25 mouse cellular contexts compared by ENCODE assay signal in genomic region chr6:72918510-72919033, GRCm38 (mm10).
"Had no signal": no experiment of that assay in that cellular context is flagged by ENCODE, and none has a peak within 500 bp of the region (broad histone marks: within the 10 kb centered on the region; RNA-seq: fewer than 3 reads in every experiment).

No protein-coding gene starts in this region.

- H3K4me1 ChIP-seq: heart, embryonic 13.5 days; heart, embryonic 15.5 days; hindbrain, embryonic 10.5 days; hindbrain, embryonic 12.5 days; intestine, embryonic 15.5 days; limb, embryonic 13.5 days; limb, embryonic 15.5 days; liver, embryonic 13.5 days; liver, embryonic 15.5 days had no signal

- H3K4me3 ChIP-seq: heart, adult 2 months; heart, embryonic 13.5 days; heart, embryonic 15.5 days; hindbrain, embryonic 10.5 days; hindbrain, embryonic 12.5 days; intestine, embryonic 15.5 days; layer of hippocampus, adult 2 months; limb, embryonic 13.5 days; limb, embryonic 15.5 days; liver, embryonic 13.5 days; liver, embryonic 15.5 days had no signal

- H3K9me3 ChIP-seq: heart, embryonic 13.5 days; heart, embryonic 15.5 days; hindbrain, embryonic 10.5 days; hindbrain, embryonic 12.5 days; intestine, embryonic 15.5 days; limb, embryonic 13.5 days; limb, embryonic 15.5 days; liver, embryonic 13.5 days; liver, embryonic 15.5 days had no signal

- H3K36me3 ChIP-seq: heart, embryonic 13.5 days; heart, embryonic 15.5 days; hindbrain, embryonic 10.5 days; hindbrain, embryonic 12.5 days; intestine, embryonic 15.5 days; limb, embryonic 13.5 days; limb, embryonic 15.5 days; liver, embryonic 13.5 days; liver, embryonic 15.5 days had no signal

- DNase-seq: gastrocnemius, postnatal 14 days; gastrocnemius, postnatal 36 days; heart, adult 2 months; heart, postnatal 4 days; kidney, adult 18-20 months; kidney, adult 8-10 months; kidney, postnatal 10 days; kidney, postnatal 25 days; kidney, postnatal 4 days; layer of hippocampus, postnatal 36 days; left cerebral cortex, postnatal 4 days; liver, embryonic 13.5 days; liver, postnatal 0 days had no signal

- H3K27me3 ChIP-seq: heart, embryonic 13.5 days; heart, embryonic 15.5 days; hindbrain, embryonic 12.5 days; intestine, embryonic 15.5 days; limb, embryonic 13.5 days; limb, embryonic 15.5 days; liver, embryonic 13.5 days; liver, embryonic 15.5 days had no signal

- ATAC-seq: hindbrain, embryonic 16.5 days; inflammation-experienced regulatory T-cells, adult 6 months; intestine, embryonic 15.5 days; intestine, postnatal 0 days; liver, postnatal 0 days had no signal
